Mouse (Mus musculus) adrenal gland, postnatal 25 days (tissue): ENCODE results near the gene Cycs. TPM values are rescaled to one million over a fixed set of nuclear protein-coding genes. Genes with fewer than 3 reads are reported as not detected.

Experiments used
- DNase-seq: peaks from one replicate; pipeline ENCODE4 v3.0.0; 2021; ENCODE audit warnings: mixed read lengths
- microRNA-seq, 2 experiments: library from miRNA; unstranded; fragments of <30 nt; microRNA quantifications; one replicate each; pipeline ENCODE4 v1.2.0; 2021
- total RNA-seq: library from RNA; stranded (reverse); gene quantifications from 2 replicates; pipeline ENCODE4 v1.2.3, GENCODE M21; 2021

The Cycs gene
- total RNA-seq, 1 experiment from 2014 or later: 38.6 TPM

DNA sequence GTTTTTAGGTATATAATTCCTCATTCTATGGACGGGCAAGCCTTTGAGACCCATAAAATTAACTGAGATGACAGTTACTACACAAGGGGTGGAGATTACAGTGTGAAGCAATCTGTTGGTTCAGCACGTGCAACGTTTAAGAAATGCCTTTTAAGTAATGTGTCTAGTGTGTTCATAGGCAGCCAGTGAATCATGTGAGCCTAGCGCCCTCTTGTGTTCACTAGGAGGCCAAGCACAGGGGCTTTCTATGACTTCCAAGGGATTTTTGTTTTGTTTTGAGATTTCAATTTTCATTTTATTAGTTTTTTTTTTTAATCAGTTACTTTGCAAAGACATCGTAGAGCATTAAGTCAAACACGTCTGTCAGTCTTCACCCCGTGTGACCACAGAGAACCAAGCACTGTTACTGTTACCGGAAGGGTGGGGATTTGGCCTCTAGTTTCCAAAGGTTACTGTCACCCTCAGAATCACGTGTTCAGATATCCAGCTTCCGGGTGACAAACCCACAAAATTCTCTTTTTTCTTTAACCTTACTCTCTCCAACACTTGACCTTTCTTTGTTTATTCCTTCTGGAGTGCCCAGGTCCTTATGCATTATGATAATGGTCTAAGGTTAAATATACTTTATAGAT, 20.8 kb downstream of the Cycs start:
- peak; percentile 19 for DNase-seq

DNA sequence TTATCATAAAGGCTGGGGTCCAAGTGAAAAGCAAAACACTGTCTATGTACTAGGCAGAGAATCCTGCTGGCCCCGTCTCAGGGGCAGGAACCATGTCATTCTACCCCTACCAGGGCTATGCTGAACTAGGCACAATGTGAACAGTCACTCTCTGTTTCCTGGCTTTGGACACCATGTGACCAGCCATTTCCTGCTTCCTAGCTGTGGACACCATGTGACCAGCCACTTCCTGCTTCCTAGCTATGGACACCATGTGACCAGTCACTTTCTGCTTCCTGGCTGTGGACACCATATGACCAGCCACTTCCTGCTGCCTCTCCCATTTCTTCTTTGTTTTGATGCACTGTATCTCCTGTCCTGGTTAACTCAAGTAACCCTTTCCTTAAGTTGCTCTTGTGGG, 23.8 kb downstream of the Cycs start:
- no peak for DNase-seq

DNA sequence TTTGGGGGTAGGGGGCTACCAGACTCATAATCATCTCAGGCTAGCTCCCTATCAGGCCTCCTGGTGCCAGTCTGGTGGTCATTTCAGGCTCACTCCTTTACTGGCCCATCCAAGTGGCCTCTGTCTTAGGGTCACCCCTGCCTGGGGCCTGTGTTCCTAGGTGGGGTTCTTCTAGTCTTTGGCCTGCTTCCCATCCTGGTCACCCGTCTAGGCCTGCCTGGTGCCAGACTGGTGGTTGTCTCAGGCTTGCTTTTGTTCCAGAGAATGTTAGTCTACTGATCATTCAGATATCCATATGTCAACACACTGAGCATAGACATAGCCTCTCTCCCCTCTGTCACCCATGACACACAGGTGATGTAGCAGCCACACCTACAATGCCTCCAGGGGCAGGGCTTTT, 26.7 kb downstream of the Cycs start:
- no peak for DNase-seq

DNA sequence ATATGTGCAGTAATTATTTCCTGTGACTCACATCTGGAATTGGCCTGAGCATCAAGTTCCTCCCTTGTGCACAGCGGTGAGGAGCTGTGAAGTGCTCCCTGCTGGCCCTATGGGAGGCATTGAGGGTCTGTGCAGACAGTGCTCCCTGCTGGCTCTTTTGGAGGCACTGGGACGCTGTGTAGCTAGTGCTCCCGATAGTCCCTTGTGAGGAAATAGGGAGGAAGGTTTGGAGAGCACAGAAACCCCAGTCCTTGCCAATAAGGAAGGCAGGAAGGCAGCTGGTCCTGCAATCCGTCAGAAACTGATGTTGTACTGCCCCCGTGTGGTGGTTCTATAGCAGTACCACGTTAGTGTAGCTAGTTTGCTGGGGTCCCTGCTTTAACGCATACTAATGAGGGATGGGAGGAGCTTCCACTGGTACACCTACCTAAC, 29.9 kb downstream of the Cycs start:
- DNase-seq: peak; percentile 82

DNA sequence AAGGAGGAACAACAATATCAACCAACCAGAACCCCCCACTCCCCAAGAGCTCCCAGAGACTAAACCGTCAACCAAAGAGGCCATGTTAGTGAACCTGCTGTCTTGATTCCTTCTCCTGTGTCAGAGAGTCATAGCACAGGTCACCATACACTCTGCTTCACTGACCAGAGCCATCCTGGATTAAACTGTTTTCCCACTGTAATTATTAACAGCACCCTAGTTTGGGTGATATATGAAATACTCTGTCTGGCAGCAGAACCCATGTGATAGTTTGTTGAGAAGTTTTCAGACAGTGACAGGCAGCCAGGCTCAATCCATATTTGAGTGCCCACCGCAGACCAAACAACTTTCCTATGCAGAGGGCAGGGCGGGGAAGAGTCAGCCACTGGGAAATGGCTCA, 31.0 kb downstream of the Cycs start:
- no peak for DNase-seq

GRCm38 (mm10) chr6:50531920-50532319, 34.4 kb downstream of the Cycs start:
- DNase-seq: no peak

- DNase-seq: no peak
Observed at GRCm38 (mm10) chr6:50531003-50531402, 35.3 kb downstream of the Cycs start.

GRCm38 (mm10) chr6:50529194-50529593, 37.1 kb downstream of the Cycs start:
- DNase-seq: peak; percentile 16

DNA sequence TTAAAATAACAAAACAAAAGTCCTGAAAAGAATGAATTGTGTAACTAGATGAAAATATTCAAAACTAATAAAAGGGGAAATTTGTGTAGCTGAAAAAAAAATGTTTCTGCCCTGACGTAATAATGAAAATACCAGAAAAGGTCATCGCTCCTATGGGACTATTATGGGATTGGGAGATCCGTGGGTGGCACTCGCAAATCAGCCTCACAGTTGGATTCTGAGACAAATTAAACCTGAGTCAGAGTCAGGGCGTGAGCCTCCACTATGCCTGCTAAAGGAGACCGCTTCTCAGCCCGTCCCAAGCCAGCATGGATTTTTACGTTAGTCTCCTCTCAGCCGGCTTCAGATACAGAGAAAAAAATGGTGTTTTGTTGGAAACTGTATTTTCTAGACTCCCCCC, 38.9 kb downstream of the Cycs start:
- DNase-seq: no peak

DNA sequence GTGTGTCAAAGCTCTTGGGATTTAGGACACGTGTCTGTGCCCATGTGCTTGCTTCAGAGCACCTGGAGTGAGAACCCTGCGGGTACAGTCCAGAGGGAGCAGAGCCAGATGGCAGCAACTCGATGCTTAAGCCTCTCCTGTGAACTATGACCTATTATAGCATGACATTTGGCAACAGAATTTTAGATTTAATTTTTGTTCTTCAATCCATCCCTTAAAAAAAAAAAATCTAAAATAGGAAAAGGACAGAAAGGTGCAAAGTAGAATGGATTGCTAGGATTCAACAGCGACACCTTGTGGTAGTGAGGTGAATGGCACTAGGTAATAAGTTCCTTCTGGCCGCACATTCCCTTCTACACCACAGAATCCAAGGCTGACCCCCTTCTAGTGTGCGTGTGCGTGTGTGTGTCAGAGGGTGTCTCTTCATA, 39.7 kb downstream of the Cycs start:
- peak; percentile 59 for DNase-seq

DNA sequence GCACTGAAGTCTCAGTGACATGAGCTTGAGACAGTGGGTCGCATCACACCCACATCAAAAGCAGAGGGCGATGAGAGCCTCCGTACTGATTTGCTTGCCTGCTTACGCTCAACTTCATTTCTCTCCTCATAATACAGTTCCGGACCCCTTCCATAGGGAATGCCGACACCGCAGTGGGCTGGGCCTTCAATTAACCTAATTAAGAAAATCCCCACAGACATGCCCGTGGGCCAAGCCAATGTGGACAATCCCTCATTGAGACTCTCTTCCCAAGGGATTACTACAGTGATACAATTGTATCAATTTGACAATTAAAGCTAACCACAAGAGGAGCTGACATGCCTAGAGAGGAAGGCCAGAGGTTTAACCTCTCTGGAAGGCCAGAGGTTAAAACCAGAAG, 40.5 kb downstream of the Cycs start:
- DNase-seq: no peak

- DNase-seq: no peak
Observed at GRCm38 (mm10) chr6:50524261-50524896, 42.0 kb downstream of the Cycs start.

GRCm38 (mm10) chr6:50522772-50523171, 43.6 kb downstream of the Cycs start:
- peak; percentile 23 for DNase-seq

DNA sequence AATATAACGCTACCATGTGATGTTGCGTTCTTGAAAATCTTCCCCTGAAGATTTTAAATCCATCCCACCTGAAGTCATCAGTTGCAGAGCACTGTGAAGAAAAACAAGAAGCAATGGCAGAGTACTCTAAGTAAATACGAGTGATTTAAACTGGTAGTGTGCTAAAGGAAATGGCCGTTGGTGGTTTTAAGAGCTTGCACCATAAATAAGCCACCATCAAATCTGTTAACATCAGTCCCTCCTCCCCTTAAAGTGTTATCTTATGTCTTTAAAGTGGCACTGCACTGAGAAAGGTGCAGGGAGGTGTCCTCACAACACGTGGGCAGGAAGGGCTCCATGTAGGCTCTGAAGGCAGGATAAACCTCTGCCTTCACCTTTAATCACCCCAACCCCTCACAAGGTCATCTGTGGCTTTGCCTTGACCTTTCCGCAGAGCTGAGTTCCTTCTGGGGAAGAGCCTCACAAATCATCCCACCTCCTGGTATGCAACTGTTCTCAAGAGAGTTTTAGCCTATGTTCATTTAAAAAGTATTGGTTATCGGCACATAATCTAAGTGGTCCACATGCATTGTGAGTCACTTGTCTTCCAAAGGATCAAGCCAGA, 44.7 kb downstream of the Cycs start:
- no peak for DNase-seq

- DNase-seq: no peak
Observed at GRCm38 (mm10) chr6:50520139-50520538, 46.2 kb downstream of the Cycs start.

DNA sequence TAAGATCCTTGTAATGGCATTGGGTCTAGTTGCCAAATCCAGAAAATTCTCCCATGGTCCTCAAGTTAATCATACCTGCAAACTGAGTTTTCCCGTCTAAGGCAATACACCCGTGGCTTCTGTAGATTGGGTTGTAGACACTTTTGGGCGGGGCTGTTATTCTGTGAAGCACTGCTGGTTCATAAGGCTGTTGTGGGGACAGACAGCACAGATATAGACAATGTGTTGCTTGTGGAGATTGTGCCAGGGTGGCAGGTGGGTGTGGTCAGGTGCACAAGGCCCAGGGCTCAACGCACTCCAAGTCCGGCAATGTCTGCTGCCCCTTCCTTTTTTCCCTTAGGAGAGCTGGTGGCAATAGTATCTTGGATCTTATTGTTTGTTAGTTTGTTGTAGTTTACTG, 48.0 kb downstream of the Cycs start:
- DNase-seq: no peak

Small RNAs within 50 kb of the gene (microRNA-seq; reads per million reads assigned to microRNA genes)
- 0 reads per million in 2 experiments for gene Mir6371

Other genes starting within 250 kb of the Cycs start
- 58.9 and 64.9 TPM in 2 replicates for gene Osbpl3, start 110.3 kb downstream of the Cycs start, total RNA-seq
- not detected in 2 replicates for gene 4921507P07Rik, start 30.1 kb upstream of the Cycs start, total RNA-seq
- gene Npvf, start 87.9 kb upstream of the Cycs start, total RNA-seq: not detected in 2 replicates